Mouse (Mus musculus): ENCODE measurements around the gene Mad1l1.
A peak's percentile ranks its signal among the peaks of the same experiment; 100 is the strongest.

Mad1l1 gene

DNA sequence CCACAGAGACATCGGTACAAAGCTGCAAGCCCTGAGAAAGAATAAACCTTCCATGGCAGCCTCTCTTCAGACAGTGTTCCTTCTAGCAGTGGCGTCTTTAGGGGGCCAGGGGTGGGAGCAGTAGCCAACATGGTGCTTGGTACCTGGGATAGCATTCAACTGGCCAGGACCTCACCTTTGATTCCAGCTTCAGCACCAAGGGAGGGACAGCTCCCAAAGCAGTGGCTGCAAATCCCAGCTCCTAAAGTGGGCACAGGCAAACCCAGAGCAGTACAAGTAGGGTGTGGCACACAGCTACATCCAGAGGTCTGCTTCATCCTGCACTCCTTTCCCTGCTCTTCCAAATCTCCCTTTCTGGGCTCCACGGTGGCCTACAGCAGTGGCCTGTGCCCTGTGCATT is 265.9 kb downstream of the Mad1l1 start:
- DNase-seq (ENCODE audit: low read depth, low spot score): peak; percentile 42

DNA sequence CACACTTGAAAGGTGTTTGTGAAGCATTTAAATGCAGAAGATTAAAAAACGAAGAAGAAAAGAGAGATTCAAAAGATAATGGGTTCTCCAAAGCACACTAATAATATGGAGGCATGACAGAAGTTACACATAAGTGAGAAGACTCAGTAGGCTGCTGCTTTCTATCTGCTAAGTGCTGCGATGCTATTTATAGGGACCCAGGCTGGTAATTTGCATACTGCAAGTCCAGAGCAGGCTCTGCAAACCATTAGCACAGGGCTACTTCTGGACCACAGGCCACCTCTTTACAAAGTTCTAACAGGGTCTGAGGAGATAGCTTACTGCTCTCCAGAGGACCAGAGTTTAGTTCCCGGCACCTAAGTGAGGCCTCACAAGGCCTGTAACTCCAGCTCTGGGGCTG is 267.7 kb downstream of the Mad1l1 start:
- no peak for DNase-seq (ENCODE audit: low read depth, low spot score)

DNA sequence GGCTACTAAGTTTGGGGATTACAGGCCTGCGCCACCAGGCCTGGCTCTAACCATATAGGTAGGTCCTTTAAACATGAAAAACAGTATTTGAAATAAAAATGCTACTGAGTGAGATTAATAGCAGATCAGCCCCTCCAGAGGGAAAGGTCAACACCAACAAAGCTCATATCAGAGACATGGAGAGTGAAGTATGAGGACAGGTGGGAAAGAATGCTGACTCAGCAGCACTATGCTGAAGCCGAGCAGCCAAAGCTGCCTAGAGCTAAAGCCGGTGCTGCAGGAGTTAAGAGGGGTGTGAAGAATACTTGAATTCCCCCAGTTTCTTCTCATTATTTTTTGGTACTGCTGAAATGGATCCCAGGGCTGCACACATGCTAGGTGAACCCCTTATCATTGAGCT is 268.9 kb downstream of the Mad1l1 start:
- no peak for DNase-seq (ENCODE audit: low read depth, low spot score)

DNA sequence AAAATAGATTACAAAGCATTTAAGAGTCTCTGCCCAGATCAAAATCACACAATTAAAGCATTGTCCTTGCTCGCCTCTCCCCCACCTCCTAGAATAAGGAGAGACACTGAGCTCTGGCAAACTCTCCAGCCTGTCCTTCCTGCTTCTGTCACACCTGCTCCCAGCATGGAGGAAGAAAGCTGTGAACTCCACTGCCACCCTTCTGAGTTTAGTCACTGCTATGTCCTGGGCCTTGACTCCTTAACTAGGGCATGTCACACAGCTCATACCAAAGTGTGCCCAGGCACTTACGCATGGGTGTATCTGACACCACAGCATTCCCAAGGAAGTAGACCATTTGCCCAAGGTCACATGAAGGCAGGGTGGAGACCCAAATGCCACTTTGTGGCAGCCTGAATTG is 275.9 kb downstream of the Mad1l1 start:
- no peak for DNase-seq (ENCODE audit: low read depth, low spot score)

DNA sequence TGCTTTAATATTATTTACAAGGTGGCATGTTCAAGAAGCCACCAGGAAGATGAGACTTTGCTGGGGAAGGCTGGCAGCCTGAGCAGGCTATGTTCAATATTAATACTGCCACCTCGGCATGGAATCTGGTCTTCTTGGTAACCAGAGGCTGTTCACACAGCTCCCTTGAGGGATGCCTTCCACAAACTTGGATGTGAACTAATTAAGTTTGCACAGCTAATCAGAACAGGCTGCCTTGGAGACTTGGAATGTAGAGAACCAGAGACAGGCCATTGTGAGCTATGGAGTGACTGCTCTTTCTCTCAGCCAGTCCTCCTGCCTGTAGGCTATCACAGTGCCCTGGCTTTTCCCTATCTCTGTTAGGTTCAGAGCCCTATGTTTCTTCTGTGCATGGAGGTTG is 278.4 kb downstream of the Mad1l1 start:
- DNase-seq (ENCODE audit: low read depth, low spot score): no peak

DNA sequence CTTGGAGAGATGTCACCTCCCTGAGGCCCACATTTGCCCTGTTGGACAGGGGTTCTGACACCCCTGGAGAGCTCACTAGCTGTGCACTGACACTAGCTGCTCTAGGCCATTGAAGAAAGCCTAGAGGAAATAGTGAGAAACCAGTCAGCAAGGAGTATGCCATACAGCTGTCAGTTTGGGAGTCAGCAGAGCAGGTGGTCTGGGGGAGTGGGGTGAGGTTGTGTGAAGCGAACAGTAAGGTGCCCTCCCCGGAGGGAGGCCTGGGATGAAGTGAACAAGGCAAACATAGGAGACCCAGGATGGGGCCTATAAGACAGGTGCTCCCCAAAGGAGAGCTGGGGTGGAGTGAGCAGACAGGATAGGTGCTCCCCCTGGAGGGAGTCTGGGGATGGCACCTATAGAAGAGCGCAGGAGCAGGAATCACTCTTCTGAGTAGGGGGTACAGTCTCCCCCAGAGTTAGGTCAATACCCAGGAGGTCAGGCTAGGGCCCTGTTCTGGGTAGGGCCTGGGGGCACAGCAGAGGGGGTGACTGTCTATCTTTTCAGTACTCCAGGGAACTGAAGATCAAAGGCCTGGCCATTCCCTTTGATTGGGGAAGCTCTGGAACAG is 279.2 kb downstream of the Mad1l1 start:
- DNase-seq (ENCODE audit: low read depth, low spot score): peak; percentile 16

DNA sequence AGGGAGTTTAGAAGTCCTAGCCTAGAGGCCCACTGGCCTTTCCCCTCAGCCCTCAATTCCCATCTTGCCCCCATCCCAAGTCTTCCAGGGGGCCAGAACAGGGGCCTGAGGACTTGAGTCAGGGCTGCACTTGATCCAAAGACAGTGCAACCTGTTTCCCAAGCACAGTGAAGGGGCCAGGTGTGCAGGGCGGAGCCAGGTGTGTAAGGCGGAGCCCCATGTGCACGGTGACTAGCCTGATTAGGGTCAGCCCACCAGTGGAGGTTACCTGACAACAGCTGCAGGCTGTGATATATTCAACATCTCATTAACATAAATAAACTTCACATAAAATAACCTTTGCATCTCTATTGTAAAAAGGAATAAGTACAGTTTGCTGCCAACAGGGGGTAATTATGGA is 280.3 kb downstream of the Mad1l1 start:
- DNase-seq (ENCODE audit: low read depth, low spot score): no peak

DNA sequence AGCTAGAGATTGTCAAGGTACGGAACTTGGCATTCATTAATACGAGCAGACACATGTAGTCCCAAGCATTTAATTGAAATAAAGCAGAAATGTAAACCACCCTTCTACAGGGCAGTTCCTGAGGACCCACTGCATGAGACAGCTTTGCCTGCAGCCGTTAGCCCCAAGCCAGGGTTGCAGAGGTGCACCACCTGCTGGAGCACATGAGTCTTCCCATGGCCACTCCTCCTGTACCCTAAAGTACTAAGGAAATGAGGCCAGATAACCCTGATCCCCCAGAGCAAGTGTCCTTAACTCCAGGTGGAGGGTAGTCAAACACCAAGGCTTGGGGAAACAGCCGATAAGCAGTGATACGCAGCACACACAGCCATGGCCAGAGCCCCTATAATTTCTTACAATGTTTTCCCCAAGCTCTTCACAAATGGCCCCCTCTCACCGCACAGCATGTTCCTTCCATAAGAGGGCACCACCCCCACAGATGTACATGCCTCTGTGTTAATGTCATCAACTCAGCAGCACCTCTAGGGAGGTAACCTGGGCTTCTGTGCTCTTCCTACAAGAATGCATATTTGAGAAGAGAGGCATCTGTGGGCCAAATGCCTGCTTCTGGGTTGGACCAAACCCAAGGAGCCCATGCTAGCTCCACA is 283.6 kb downstream of the Mad1l1 start:
- DNase-seq (ENCODE audit: low read depth, low spot score): peak; percentile 17

DNA sequence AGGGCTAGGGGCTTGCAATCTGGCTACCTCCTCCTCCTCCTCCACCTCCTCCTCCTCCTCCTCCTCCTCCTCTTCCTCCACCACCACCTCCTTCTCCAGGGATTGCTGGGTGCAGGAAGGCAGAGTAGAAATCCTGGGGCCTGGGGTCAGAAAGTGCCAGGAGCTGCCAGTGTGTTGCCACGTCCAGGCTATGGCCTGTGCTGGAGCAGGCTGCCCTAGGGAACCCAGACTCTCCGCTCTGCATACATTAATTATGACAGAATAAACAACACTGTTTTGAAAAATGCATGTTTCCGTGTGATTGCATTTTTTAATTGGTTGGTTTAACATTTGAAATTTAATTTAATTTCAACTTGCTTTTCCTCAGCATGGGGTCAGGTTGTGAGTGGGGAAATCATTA is 285.7 kb downstream of the Mad1l1 start:
- no peak for DNase-seq (ENCODE audit: low read depth, low spot score)

DNA sequence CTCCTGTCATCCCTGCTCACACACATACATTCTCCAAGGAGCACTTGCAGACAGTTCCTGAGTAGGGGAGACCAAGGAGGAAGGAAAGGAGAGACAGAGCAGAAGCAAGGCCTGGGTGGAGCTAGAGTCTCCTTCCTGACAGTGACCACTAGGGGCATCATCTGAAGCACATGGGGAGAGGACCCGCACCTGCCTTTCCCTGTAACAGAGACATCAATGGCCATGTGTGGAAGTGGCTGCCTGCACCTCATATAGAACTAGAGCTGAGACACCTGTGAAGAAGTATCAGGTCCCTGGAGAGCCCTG is 286.4 kb downstream of the Mad1l1 start:
- DNase-seq (ENCODE audit: low read depth, low spot score): peak; percentile 48

DNA sequence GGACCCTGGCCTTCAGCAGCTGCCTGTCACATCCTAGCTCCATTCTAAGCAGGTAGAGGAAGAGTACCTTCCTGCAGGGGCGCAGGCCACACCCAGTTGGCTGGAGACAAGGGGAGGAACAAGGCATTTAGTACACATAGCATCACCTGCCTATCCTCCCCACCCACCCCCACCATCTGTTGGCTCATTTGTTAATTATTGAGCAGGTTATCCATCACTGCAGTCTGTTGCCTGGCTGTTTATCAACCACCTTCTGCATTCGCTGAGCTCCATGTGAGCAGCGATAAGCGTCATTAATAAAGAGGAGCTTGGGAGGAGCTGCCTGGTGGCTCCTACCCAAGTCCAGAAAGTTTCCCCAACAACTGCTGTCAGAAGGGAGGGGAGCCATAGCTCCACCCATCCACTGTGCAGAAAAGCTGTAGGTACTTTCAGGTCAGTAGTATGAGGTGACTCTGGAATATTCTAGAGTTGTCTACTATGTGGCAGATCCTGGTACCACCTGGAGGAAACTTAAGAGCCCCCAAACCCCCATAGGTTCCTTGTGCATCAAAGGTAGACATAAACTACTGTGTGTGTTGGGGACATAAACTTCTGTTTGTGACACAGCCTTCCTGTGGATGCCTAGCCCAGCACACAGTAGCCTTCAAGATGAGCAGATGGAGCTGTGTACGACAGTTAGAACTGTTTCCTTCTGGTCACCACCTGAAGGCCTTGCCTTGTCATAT is 286.9 kb downstream of the Mad1l1 start:
- no peak for DNase-seq (ENCODE audit: low read depth, low spot score)

DNA sequence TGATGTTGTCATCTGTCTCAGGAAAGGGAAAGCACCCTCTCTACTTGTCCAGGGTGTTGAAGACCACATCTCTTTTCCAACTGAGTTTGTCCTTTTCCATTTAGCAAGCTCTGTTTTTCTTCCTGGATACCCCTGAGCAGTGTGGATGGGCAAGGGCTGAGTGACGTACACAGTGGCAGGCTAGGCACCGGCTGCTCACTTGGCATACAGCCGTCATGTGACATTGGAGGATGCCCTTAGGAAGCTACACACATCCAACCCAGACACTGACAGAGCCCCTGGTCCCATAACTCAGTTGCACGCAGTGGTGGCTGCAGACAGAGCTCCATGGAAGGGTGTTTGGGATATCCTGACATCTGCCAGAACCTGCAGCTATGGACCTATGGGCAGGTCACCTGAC is 295.0 kb downstream of the Mad1l1 start:
- no peak for DNase-seq (ENCODE audit: low read depth, low spot score)

DNA sequence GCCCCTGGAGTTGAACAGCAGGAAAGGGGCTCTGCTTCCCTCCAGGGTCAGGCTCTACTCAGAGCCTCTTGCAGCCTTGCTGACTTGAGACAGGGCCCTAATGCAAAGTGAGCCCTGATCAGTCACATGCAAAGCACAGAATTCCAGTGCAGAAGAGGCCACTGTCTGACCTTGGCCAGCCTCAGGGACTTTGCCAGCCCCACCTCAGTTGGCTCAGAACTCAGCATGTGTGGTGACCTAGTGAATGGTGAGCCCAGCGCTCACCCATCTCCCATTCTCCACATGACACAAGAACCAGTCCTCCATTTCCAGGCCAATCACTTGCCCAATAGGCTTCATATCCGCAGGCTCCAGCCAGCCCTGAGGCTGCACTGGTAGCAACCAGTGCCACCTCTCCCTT is 296.1 kb downstream of the Mad1l1 start:
- no peak for DNase-seq (ENCODE audit: low read depth, low spot score)

DNA sequence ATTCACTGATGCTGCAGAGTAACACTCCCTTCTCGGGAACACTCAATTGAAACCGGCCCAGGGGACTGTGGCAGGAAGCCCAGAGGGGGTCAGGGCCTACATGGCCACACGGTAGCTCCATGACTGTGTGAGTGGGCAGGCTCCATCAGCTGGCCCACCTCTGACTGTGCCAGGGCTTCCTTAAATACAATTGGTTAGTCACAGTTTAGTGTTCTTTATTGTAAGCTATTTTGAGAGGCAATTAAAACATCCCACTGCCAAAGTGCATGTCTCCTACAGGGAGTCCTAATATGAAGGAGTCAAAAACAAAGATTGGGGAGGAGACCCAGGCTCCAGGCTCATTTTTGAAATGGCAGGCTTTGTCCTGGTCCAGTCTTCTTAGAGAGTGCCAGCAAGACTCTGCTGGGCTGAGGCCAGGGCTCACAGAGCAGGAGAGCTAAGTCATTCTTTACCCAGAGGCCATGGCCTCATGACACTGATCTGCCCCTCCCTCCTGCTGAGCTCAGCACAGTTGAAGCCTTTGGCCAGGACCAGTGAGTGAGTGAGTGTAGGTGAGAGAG is 297.3 kb downstream of the Mad1l1 start:
- no peak for DNase-seq (ENCODE audit: low read depth, low spot score)

DNA sequence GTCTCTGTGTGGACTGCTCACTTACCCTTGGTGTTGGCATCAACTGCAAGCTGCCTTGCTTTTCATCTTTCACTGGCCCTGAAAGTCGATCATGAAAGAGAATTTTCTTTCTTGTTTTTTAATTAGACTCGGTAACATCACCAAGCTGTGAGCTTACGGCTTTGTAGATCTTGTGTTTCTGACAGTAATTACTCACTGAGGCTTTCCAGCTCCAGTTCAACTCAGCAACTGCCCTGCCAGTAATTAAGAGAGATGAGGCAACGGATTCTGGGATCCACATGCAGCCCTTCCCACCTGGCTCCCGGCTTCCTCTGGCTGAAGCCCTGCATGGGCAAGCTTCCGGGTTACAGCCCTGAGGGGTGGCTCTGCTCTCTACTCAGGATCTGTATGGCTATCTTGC is 298.5 kb downstream of the Mad1l1 start:
- no peak for DNase-seq (ENCODE audit: low read depth, low spot score)

DNA sequence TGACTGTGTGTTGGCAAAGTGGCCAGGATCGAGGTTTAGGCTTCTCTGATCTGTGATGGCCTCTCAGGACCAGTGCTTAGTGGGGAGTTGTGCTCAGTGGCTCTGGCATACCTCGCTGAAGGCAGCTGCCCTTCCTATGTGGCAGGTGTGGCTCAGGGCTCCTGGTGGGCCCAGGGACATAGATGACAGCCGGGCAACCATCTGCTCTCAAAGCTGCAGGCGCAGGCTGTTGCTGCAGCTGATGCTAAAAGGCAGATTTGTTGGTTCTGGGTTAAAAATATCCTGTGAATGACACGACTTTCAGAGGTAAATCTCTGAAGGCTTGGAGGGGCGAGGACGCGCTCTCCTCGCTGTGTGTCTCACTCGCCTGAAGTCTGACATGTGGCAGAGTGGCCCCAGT is 299.6 kb downstream of the Mad1l1 start:
- DNase-seq (ENCODE audit: low read depth, low spot score): no peak

DNA sequence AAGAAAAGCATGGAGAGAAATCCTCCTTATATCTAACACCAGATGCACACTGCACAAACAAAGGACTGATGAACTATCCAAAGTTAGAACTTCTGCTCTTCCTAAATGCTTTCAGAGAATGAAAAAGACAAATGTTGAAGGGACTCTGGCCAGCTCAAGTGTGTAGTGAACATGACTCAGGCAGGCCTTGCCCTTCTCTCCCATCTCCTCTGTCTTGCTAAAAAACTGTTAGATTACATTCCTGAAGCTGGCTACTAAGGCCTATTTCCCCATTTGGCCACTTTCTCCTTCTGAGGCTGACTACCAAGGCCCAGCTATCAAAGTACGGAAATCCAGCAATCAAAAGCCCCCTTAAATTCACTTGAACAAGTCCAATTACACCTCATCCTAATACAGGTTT is 301.7 kb downstream of the Mad1l1 start:
- DNase-seq (ENCODE audit: low read depth, low spot score): no peak

DNA sequence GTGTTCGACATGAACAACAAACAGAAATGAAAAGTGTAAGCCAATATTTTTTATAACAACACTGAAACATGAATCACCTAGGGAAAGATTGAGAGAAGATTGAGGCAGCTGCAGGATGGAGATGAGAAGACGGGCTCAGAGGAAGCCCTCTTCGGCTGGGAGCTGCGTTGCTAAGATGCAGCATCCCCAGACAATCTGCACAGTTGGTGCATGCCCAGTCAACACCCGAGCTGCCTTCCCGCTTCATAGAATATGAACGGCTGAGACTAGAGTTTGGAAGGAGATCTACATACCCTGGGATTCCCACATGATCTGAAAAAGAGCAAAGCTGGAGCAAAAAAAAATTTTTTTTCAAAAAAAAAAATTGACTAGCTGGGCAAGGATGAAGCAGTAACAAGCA is 302.6 kb downstream of the Mad1l1 start:
- DNase-seq (ENCODE audit: low read depth, low spot score): no peak

DNA sequence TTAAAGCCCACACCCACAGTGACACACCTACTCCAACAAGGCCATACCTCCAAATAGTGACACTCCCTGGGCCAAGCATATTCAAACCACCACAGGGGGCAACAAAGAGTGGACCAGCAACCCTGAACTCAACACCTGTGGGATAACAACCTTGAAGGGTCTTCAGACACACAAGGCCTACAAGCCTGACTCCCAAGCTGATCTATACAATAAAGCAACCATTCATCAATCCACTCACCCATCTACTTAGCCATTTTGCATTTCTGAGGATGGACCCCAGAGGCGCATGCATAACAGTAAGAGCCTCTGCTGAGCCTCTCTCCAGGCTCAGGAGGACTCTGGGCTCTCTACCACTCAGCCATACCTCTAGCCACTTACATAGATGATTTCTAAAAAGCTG is 304.5 kb downstream of the Mad1l1 start:
- DNase-seq (ENCODE audit: low read depth, low spot score): peak; percentile 94

DNA sequence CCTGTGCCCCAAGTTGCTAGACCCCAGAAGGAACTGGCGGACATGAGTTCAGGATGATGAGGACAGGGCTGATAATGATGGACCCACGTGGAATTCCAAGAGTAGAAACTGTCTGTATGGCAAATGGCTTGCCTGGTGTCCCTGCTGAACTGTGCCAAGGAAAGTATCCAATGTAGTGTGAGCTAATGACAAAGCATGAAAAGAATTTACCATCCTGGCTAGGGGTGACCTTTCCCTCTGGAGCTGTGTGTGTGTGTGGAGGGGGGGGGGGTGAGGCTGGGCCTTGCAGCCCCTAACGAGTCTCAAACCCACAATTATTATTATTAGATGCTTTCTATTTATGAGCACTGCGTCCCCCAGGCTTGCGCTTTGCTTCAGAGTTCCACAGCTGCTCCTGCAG is 307.7 kb downstream of the Mad1l1 start:
- no peak for DNase-seq (ENCODE audit: low read depth, low spot score)

DNA sequence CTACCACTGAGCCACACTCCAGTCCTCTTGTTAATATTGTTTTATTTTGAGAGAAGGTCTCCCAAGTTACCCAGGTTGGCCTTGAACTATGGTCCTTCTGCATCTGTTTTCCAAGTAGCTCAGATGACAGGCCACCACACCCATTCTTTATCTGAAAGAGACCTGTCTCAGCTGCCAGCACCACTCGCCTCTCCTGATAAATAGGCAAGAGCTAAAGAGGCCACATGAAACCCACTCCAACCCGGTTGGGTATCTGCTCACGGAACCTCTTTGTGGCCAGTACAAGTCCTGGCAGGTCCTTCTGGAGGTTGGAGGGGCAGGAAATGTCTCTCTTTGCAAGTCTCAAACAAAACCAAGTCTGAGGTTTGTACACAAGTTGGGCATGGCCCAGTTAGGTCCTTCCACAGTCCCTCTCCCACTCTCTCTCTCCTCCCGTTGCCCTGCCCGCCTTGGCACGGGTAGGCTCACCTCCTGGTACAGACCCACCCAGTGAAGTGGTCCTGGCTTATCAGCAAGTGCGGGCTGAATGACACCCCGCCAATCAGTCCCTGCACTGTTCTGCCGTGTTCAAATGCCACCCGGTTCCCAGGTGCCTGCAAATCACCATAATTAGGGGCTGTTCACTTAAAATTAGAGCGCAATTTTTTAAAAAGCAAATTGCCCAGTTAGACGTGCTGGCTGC is 308.9 kb downstream of the Mad1l1 start:
- peak; percentile 13 for DNase-seq (ENCODE audit: low read depth, low spot score)

DNA sequence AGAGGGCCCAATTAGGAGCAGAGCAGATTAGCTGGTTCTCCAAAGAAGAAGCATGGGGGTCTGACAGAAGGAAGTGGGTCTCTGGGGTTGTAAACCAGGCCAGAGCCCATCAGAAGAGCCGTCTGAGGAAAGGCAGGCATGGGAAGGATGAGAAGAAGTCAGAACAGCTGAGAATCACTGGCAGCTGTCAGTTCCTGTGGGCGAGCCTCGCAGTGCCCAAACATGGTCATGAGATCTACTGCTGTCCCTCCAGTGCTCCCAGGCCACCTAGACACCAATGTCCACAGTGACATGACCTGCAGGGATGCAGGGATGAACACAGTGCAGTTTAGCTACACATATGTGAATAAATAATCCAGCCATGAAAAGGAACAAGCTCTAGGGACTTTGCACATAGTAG is 310.9 kb downstream of the Mad1l1 start:
- no peak for DNase-seq (ENCODE audit: low read depth, low spot score)
